Mouse (Mus musculus): ENCODE measurements around the gene 4833439L19Rik. TPM values are rescaled to one million over a fixed set of nuclear protein-coding genes. Genes with fewer than 3 reads are reported as not detected.

Gene 4833439L19Rik
- polyA plus RNA-seq, 1 experiment from 2014 or later = 124 TPM

DNA sequence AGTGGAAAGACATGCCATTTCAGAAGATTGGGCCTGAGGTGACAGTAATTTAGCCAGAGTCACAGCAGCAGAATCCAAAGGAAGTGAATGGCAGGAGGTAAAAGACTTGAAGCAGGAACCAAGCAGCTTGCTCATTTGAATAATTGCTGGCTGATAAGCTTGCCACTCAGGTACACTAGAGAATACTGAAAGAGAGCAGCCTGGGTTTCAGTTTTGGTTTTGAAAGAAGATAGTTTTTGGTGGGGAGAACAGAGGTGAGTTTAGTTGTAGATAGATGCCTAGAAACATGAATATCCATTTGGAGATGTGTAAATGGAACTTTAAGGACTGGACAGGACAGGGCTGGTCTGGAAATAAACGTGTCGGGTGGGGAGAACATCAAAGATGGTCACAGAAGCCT lies 63.9 kb downstream of the 4833439L19Rik start:
- POLR2A ChIA-PET = no interaction called here
- CTCF ChIA-PET = no interaction called here
- no peak for ATAC-seq
- H3K27me3 ChIP-seq = peaks cover 27% of the 10 kb centered on the region
- in situ Hi-C loops (cut with MboI; ENCODE audit: low pct_unique_long_range_greater_than_20kb) = no loop called here
- TF ChIP-seq CTCF (IDR thresholded peaks at IDR 0.05) = no peak
- no peak for DNase-seq (ENCODE audit: low read depth, low spot score)

Other genes starting within 250 kb of the 4833439L19Rik start
- 14.3 TPM for gene Cplx2, start 194.1 kb downstream of the 4833439L19Rik start, polyA plus RNA-seq (2021)
- gene Thoc3, start 96.6 kb downstream of the 4833439L19Rik start, polyA plus RNA-seq (2021) = 39.8 TPM
- gene Simc1, start 61.7 kb downstream of the 4833439L19Rik start, polyA plus RNA-seq (2021) = 8.8 TPM
- gene Arl10, start 9.6 kb upstream of the 4833439L19Rik start, polyA plus RNA-seq (2021) = 26.6 TPM
- gene Nop16, start 24.7 kb upstream of the 4833439L19Rik start, polyA plus RNA-seq (2021) = 38.0 TPM
- gene Higd2a, start 24.8 kb upstream of the 4833439L19Rik start, polyA plus RNA-seq (2021) = 96.0 TPM
- 33.9 TPM for gene Cltb, start 45.9 kb upstream of the 4833439L19Rik start, polyA plus RNA-seq (2021)
- 64.0 TPM for gene Faf2, start 56.3 kb upstream of the 4833439L19Rik start, polyA plus RNA-seq (2021)
- 115 TPM for gene Rnf44, start 128.5 kb upstream of the 4833439L19Rik start, polyA plus RNA-seq (2021)
- not detected for gene Cdhr2, start 136.0 kb upstream of the 4833439L19Rik start, polyA plus RNA-seq (2021)
- 0.17 TPM for gene Gprin1, start 184.4 kb upstream of the 4833439L19Rik start, polyA plus RNA-seq (2021)
- not detected for gene Sncb, start 201.2 kb upstream of the 4833439L19Rik start, polyA plus RNA-seq (2021)
- not detected for gene Eif4e1b, start 218.6 kb upstream of the 4833439L19Rik start, polyA plus RNA-seq (2021)
- gene Tspan17, start 223.9 kb upstream of the 4833439L19Rik start, polyA plus RNA-seq (2021) = 35.3 TPM